Mouse (Mus musculus): ENCODE measurements around the gene Prph2. TPM values are rescaled to one million over a fixed set of nuclear protein-coding genes. Genes with fewer than 3 reads are reported as not detected.

Gene Prph2
- not detected in 2 replicates for polyA plus RNA-seq (2012; rRNA removed; ENCODE audit: low replicate concordance)

DNA sequence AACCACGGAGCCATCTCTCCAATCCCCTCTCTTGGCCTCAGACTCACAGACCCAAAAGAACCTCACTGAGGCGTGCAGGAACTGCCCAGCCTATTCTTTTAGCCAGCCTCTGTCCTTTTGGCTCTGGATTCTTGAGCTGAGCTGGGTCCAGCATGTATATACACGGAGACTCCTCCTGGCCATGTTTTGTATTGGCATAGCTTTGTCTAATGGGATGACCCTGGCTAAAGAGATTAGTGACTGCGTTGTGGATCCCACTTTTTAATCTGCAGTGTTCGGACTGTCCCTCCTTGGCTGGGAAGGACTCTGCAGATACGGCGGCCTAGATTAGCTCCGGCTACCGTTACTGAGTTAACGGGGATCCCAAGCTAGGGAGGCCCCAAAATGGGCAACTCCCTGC lies at the start of gene Prph2:
Gene Prph2 (plus strand): TSS at position 274 of the 400 bp plus-strand sequence.

DNA sequence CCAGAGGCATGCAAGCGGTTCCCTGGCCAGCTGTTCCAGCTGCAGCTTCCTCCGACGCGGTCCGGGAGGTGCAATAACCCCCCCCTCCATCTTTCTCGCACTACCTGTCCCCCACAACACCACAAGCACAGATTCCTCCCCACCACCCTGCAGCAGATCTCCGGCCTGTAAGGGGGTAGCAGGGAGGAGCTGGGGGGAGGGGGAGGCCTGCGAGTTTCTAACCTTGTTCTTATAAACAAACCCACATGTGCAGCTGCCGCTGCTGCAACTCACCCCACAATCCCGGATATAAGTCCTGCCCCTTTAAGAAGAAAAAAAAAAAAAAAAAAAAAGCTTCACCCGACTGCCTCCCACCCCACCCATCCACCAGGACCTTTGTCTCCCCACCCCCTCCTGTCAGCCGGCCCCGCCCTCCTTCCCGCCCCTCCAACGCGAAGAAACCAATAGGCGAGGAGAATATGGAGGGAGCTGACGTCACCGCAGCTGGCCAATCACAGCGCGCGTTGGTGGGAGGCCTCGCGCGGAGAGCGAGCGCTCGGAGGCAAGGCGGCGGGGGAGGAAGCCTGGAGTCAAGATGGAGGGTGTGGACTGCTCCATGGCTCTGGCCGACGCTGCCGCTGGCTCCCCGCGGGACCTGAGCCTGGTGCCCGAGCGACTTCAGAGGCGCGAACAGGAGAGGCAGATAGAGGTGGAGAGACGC lies 20.0 kb upstream of the Prph2 start, which contains the start of gene Tbcc:
Gene Tbcc (plus strand): TSS at position 569 of the 700 bp plus-strand sequence.

Other genes with a start within 250 kb of the Prph2 start
- 28.4 and 38.6 TPM in 2 replicates for gene Rrp36, start 236.1 kb upstream of the Prph2 start, polyA plus RNA-seq (2012; rRNA removed; ENCODE audit: low replicate concordance)
- gene Mea1, start 231.7 kb upstream of the Prph2 start, polyA plus RNA-seq (2012; rRNA removed; ENCODE audit: low replicate concordance) = 45.3 and 69.5 TPM in 2 replicates
- gene Klhdc3, start 229.5 kb upstream of the Prph2 start, polyA plus RNA-seq (2012; rRNA removed; ENCODE audit: low replicate concordance) = 85.2 and 117 TPM in 2 replicates
- gene Ppp2r5d, start 205.3 kb upstream of the Prph2 start, polyA plus RNA-seq (2012; rRNA removed; ENCODE audit: low replicate concordance) = 50.9 and 143 TPM in 2 replicates
- 59.8 and 104 TPM in 2 replicates for gene Pex6, start 199.0 kb upstream of the Prph2 start, polyA plus RNA-seq (2012; rRNA removed; ENCODE audit: low replicate concordance)
- 0.51 and 3.8 TPM in 2 replicates for gene Gnmt, start 181.3 kb upstream of the Prph2 start, polyA plus RNA-seq (2012; rRNA removed; ENCODE audit: low replicate concordance)
- 26.8 and 30.1 TPM in 2 replicates for gene Cnpy3, start 158.2 kb upstream of the Prph2 start, polyA plus RNA-seq (2012; rRNA removed; ENCODE audit: low replicate concordance)
- not detected in 2 replicates for gene Ptcra, start 146.7 kb upstream of the Prph2 start, polyA plus RNA-seq (2012; rRNA removed; ENCODE audit: low replicate concordance)
- 151 and 166 TPM in 2 replicates for gene 2310039H08Rik, start 137.8 kb upstream of the Prph2 start, polyA plus RNA-seq (2012; rRNA removed; ENCODE audit: low replicate concordance)
- 7.7 and 7.9 TPM in 2 replicates for gene Rpl7l1, start 127.8 kb upstream of the Prph2 start, polyA plus RNA-seq (2012; rRNA removed; ENCODE audit: low replicate concordance)
- 4.0 and 5.0 TPM in 2 replicates for gene Bicral, start 52.0 kb upstream of the Prph2 start, polyA plus RNA-seq (2012; rRNA removed; ENCODE audit: low replicate concordance)
- gene Tbcc, start 19.8 kb upstream of the Prph2 start, polyA plus RNA-seq (2012; rRNA removed; ENCODE audit: low replicate concordance) = 10.4 and 21.4 TPM in 2 replicates
- gene Ubr2, start 100.1 kb downstream of the Prph2 start, polyA plus RNA-seq (2012; rRNA removed; ENCODE audit: low replicate concordance) = 7.1 and 11.8 TPM in 2 replicates